Mouse (Mus musculus): ENCODE measurements at regions not wholly inside any gene's neighbourhood (a gene's known extent, or its start where the extent isn't known, plus 50 kb on each side); places are given as distances from the start of the nearest gene placed in this dataset.

GRCm38 (mm10) chr16:50841677-50842580 lies 251.0 kb upstream of the Ccdc54 start:
- no peaks in the 10 kb centered on the region for H3K9me3 ChIP-seq (replicated peaks; ENCODE audit: insufficient read depth, low read length)
- no peaks in the 10 kb centered on the region for H3K79me2 ChIP-seq (ENCODE audit: control insufficient read depth, insufficient read depth, low read length, poor library complexity)
- H3K4me3 ChIP-seq (ENCODE audit: control insufficient read depth in 1 of 2, insufficient read depth in 1 of 2, low read depth in 2 of 2, low read length in 2 of 2): no peak overlapping the region
- TF ChIP-seq SIN3A (IDR thresholded peaks at IDR 0.05; ENCODE audit: low read length): no peak
- TF ChIP-seq GABPA (IDR thresholded peaks at IDR 0.05; ENCODE audit: low read depth, low read length): no peak
- TF ChIP-seq TBP (IDR thresholded peaks at IDR 0.05; ENCODE audit: low read depth, low read length): no peak
- no peak for TF ChIP-seq MAZ (IDR thresholded peaks at IDR 0.05; ENCODE audit: low read depth, low read length)
- no peak for TF ChIP-seq RCOR1 (IDR thresholded peaks at IDR 0.05; ENCODE audit: low read depth, low read length)
- peak; percentile 80 to 86 (median 81) for TF ChIP-seq CTCF (IDR thresholded peaks at IDR 0.05 in 2 of 3, conservative IDR thresholded peaks at IDR 0.05 in 1 of 3; ENCODE audit: control insufficient read depth in 1 of 3, insufficient read depth in 1 of 3, low read depth in 2 of 3, low read length in 3 of 3, poor library complexity in 1 of 3, severe bottlenecking in 1 of 3)
- no peak for TF ChIP-seq CHD1 (IDR thresholded peaks at IDR 0.05; ENCODE audit: low read depth, low read length)
- peak; percentile 85 for TF ChIP-seq RAD21 (IDR thresholded peaks at IDR 0.05; ENCODE audit: low read depth, low read length)
- no peak for TF ChIP-seq MAX (IDR thresholded peaks at IDR 0.05; ENCODE audit: low read length)
- TF ChIP-seq ZC3H11A (IDR thresholded peaks at IDR 0.05; ENCODE audit: low read depth, low read length): peak; percentile 76
- no peak for TF ChIP-seq MXI1 (IDR thresholded peaks at IDR 0.05; ENCODE audit: low read depth, low read length)
- no peak for TF ChIP-seq ETS1 (IDR thresholded peaks at IDR 0.05; ENCODE audit: low read depth, low read length)
- TF ChIP-seq NRF1 (IDR thresholded peaks at IDR 0.05; ENCODE audit: insufficient read depth, low read depth, low read length, poor library complexity, severe bottlenecking): no peak
- no peak for TF ChIP-seq ZKSCAN1 (IDR thresholded peaks at IDR 0.05; ENCODE audit: low read depth, low read length)
- peak; percentile 74 for TF ChIP-seq SMC3 (IDR thresholded peaks at IDR 0.05; ENCODE audit: low read depth, low read length)
- no peak for TF ChIP-seq BHLHE40 (IDR thresholded peaks at IDR 0.05; ENCODE audit: borderline replicate concordance, low read depth, low read length)
- TF ChIP-seq GATA1 (IDR thresholded peaks at IDR 0.05; ENCODE audit: low read depth, low read length): no peak
- no peak for TF ChIP-seq NELFE (IDR thresholded peaks at IDR 0.05; ENCODE audit: low read depth, low read length)
- H3K36me3 ChIP-seq (ENCODE audit: control insufficient read depth in 1 of 2, insufficient read depth in 2 of 2, low read length in 2 of 2): peaks cover 0 to 9% of the 10 kb centered on the region in 2 experiments; a peak in 2 of 4 replicates
- DNase-seq (ENCODE audit: low read depth, low spot score): peak; percentile 77
- H3K27ac ChIP-seq (ENCODE audit: control insufficient read depth, low read depth, low read length): no peak overlapping the region
- peaks cover 2 to 4% of the 10 kb centered on the region in 2 experiments; a peak in 2 of 4 replicates for H3K27me3 ChIP-seq (ENCODE audit: control insufficient read depth in 1 of 2, insufficient read depth in 2 of 2, low read length in 2 of 2)
- no peak overlapping the region for H3K9ac ChIP-seq (ENCODE audit: control insufficient read depth, low read depth, low read length, poor library complexity, severe bottlenecking)
- H3K4me1 ChIP-seq (ENCODE audit: control insufficient read depth in 1 of 2, insufficient read depth in 2 of 2, low read length in 2 of 2): peaks cover 2 to 9% of the 10 kb centered on the region in 2 experiments; a peak in 3 of 4 replicates

- H3K4me1 ChIP-seq (ENCODE audit: control insufficient read depth in 1 of 2, insufficient read depth in 2 of 2, low read length in 2 of 2): peaks cover 2 to 9% of the 10 kb centered on the region in 2 experiments; a peak in 3 of 4 replicates
- H3K9me3 ChIP-seq (replicated peaks; ENCODE audit: insufficient read depth, low read length): no peaks in the 10 kb centered on the region
- no peak overlapping the region for H3K27ac ChIP-seq (ENCODE audit: control insufficient read depth, low read depth, low read length)
- no peak for DNase-seq (ENCODE audit: low read depth, low spot score)
- H3K4me3 ChIP-seq (ENCODE audit: control insufficient read depth in 1 of 2, insufficient read depth in 1 of 2, low read depth in 2 of 2, low read length in 2 of 2): no peak overlapping the region
- no peak for TF ChIP-seq USF2 (IDR thresholded peaks at IDR 0.05; ENCODE audit: borderline replicate concordance in 1 of 2, insufficient read depth in 1 of 2, low read depth in 1 of 2, low read length in 2 of 2)
- no peak for TF ChIP-seq NRF1 (IDR thresholded peaks at IDR 0.05; ENCODE audit: insufficient read depth, low read depth, low read length, poor library complexity, severe bottlenecking)
- no peak for TF ChIP-seq BHLHE40 (IDR thresholded peaks at IDR 0.05; ENCODE audit: borderline replicate concordance, low read depth, low read length)
- no peak for TF ChIP-seq NELFE (IDR thresholded peaks at IDR 0.05; ENCODE audit: low read depth, low read length)
- no peak for TF ChIP-seq GATA1 (IDR thresholded peaks at IDR 0.05; ENCODE audit: low read depth, low read length)
- TF ChIP-seq ZC3H11A (IDR thresholded peaks at IDR 0.05; ENCODE audit: low read depth, low read length): no peak
- no peak for TF ChIP-seq JUND (IDR thresholded peaks at IDR 0.05; ENCODE audit: low read depth, low read length)
- no peak for TF ChIP-seq EP300 (IDR thresholded peaks at IDR 0.05; ENCODE audit: low read depth in 1 of 2, low read length in 2 of 2)
- no peak for TF ChIP-seq UBTF (IDR thresholded peaks at IDR 0.05; ENCODE audit: borderline replicate concordance, insufficient read depth, low read depth, low read length)
- TF ChIP-seq POLR2AphosphoS5 (IDR thresholded peaks at IDR 0.05; ENCODE audit: borderline replicate concordance, low read depth, low read length): no peak
- H3K27me3 ChIP-seq (ENCODE audit: control insufficient read depth in 1 of 2, insufficient read depth in 2 of 2, low read length in 2 of 2): peaks cover 2 to 4% of the 10 kb centered on the region in 2 experiments; a peak in 2 of 4 replicates
- H3K36me3 ChIP-seq (ENCODE audit: control insufficient read depth in 1 of 2, insufficient read depth in 2 of 2, low read length in 2 of 2): peaks cover 0 to 9% of the 10 kb centered on the region in 2 experiments; a peak in 2 of 4 replicates
- no peak overlapping the region for H3K9ac ChIP-seq (ENCODE audit: control insufficient read depth, low read depth, low read length, poor library complexity, severe bottlenecking)
- no peaks in the 10 kb centered on the region for H3K79me2 ChIP-seq (ENCODE audit: control insufficient read depth, insufficient read depth, low read length, poor library complexity)
Measured at GRCm38 (mm10) chr16:50841205-50841604, 250.3 kb upstream of the Ccdc54 start.

Data from MEL (cell line).